Mouse (Mus musculus): ENCODE results near the gene Pla2g12b.

Gene Pla2g12b

DNA sequence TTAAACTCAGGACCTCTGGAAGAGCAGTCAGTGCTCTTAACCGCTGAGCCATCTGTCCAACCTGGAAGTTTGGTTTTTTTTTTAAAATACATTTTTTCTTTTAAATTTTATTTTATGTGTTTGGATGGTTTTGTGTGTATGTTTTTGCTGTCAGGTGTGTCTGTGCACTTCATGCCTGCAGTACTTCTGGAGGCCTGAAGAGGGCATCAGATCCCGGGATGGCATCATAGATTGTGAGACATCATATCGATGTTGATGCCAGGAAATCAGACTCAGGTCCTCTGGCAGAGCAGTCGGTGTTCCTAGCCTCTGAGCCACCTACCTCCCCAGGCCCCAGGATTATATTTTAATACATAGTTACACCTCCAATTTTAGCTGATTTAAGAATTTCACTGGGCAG is 10.3 kb downstream of the Pla2g12b start:
- no peak for DNase-seq (ENCODE audit: low spot score)

DNA sequence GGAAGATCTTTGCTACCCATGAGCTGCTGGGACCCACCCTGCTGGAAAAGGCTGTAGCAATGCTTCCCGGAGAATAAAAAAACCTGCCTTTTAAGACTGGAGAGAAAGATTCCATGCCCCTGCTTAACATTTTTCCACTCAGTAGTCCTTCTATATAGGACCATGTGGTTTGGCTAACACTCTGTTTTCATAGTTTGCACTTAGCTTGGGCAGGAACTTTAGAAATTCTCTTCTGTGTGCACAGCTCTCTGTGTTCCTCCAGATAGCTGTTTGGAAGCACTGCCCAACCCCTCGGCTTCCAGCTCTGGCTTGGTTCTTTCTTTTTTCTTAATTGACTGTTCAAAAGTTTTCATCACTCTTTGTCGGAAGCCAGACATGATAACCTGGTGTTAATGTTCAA is 13.2 kb downstream of the Pla2g12b start:
- no peak for DNase-seq (ENCODE audit: low spot score)

DNA sequence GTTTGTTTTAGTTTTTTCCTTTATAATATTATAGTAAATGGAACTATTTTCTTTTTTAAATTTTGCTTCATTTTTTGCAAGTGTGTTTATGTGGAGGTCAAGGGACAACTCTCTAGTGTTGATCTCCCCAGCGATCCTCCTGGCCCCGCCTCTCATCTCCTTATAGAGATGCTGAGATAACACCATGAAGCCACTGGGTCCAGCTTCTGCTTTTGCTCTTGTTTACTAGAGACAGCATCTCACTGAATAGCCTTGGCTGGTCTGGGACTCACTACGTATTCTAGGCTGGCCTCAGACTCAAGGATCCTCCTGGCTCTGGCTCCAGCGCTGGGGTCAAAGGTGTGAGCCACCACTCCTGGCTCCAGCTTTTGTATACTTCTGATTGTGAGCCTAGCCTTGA is 16.1 kb downstream of the Pla2g12b start:
- no peak for DNase-seq (ENCODE audit: low spot score)

DNA sequence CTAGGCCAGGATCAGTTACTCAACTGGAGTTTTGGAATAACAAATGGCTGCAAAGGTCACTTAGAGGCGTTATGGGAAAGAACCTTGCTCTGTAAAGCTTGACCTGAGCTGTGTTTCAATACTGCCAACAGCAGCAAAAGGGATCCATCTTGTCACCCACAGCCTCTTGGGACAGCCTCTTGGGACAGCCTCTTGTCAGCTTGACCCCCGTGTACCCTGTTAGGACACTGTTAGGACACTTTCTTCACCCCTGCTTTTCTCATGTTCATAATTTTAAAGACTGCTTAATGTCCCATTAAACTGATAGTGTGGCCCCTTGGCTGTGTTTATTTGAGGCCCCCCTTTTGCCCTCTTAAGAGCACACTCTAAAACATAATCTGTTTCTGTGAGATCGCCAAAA is 21.0 kb downstream of the Pla2g12b start:
- no peak for DNase-seq (ENCODE audit: low spot score)

DNA sequence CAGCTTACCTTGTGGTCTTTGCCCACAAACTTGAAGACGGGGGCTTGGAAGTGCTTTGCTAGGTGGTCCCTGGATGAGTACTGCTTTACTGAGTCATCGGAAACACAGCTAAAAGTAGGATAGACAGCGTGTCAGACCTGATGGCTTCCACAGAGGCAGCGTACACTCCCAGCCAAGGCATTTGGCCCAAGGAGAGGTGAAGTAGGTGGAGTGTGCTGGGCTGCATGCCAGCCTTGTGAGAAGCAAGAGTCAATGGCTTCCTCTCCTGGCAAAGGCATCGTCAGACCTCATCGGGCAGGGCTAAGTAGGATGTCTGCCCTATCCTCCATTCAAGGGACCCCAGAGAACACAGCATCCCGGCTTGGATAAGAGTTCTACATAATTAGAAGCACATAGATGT is 21.9 kb downstream of the Pla2g12b start:
- DNase-seq (ENCODE audit: low spot score), result no peak

DNA sequence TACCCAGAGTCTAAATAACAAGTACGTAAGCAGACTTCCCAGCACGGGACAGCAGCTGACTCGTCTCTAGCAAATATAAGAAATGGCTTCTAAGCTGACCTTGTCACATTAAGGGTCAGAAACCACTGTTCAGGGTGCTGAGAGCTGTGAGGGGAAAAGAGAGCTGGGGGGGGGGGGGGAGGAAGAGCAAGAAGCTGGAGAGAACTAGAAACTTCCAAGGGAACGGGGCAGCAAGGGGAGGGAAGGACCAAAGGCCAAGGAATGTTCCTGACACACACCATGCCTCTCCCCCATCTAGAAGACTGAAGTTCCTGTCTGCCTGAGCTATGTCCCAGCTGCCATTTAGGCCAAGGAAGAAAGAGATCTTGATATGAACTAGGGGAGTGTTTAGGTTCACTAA is 22.9 kb downstream of the Pla2g12b start:
- no peak for DNase-seq (ENCODE audit: low spot score)

DNA sequence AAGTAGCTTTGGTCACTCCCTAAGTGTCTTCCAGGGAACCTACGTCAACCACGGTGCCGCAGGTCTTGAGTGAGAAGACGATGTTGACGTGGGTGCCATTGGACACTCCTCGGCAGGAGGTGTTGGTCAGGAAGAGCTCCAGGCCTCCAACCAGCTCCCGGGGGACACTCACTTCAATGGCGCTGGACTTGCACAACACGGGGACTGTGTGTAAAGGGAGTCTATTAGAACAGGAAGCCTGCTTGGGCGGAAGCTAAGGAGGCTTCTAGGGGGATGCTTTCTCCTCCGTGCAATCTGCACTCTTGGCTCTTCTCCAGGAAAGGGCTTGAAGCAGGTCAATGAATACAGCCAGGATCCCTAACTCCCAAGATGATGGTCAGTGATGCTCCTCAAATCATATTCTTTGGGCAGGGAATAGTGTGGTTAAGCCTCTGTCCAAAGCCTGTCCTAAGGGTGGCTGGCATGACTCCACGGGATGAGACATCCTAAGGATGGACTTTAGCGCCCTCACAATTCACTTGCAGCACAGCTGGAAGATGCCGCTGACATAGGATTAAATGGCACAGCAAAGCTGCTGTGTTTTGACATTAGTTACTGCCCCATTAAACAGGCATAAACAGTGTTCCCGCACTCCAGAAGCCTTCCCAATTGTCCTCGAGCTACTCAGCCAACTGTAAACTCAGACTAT is 26.1 kb downstream of the Pla2g12b start:
- DNase-seq (ENCODE audit: low spot score), result no peak

DNA sequence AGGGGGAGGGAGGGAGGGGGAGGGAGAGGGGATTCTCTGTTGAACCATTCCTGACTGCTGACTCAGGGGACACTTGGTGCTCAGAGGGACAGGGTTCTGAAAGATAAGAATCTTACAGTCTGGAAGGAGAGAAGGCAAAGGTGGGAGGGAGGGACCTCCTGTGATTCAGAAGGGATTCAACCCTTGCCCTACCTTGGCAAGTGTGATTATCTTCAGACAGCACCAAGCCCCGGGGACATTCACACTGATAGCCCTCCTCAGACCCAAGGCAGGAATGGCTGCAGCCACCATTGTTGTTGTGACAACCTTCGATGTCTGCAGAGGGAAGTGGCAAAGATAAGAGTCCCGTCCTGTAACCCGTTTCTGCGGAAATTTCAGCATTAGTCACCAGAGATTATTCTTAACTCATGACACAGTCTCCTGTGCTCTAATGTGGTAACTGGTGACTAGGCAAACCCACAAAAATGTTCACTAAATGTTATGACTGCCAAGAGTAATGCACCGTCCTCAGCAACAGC is 27.3 kb downstream of the Pla2g12b start:
- DNase-seq (ENCODE audit: low spot score), result no peak

DNA sequence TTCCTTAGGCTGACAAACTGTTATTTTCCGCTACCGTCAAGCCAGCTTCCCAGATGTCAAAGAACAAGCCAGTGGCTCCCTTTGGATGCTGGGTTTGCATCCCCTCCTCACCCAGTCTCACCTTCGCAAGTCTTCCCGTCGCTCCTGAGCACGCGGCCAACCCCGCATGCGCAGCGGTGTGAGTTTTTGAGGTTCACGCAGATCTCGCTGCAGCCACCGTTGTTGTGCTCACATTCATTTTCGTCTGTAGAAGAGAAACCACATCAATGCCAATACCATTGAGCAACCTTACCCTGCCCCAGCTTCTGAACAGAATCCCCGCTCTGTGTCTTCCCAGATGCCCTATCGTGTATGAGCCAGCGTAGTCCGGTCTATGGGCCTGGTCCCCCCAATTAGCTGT is 32.3 kb downstream of the Pla2g12b start:
- no peak for DNase-seq (ENCODE audit: low spot score)

DNA sequence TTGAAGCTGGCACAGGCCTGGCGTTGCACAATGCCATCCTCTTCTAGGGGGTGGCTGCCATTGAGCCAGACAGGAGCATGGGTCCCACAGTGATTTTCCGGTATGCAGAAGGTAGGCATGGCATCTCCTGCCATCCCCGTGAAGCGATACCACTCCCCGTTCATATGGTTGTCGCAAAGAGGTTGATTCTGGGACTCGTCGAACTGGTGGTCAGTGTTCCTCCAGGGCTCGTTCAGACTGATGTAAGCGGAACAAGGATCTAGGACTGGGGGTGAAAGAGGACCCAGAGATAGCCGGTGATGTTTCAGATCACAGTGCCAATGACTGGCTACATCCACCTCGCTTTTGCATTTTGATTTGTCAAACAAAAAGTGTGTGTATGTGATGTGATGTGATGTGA is 35.2 kb downstream of the Pla2g12b start:
- DNase-seq (ENCODE audit: low spot score), result no peak

DNA sequence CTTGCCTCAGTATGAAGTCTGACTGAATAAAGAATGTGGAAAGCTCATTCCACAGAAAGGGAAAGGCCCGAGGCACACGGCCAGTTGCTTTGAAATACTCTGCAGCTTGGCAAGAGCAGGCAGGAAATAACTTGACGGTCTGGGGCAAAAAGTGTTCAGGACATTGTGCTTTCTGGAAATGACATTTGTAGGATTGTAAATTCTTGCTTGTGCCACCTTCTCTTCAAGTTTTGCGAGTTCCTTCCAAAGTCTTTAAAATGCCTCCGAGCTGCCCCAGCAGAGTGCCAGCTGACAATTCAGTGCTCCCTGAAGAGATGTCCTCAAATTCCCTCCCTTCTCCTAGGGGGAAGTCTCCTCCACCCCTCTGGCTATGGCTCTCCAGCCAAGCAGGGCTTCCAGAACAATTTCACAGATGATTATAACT is 36.1 kb downstream of the Pla2g12b start:
- DNase-seq (ENCODE audit: low spot score), result no peak

DNA sequence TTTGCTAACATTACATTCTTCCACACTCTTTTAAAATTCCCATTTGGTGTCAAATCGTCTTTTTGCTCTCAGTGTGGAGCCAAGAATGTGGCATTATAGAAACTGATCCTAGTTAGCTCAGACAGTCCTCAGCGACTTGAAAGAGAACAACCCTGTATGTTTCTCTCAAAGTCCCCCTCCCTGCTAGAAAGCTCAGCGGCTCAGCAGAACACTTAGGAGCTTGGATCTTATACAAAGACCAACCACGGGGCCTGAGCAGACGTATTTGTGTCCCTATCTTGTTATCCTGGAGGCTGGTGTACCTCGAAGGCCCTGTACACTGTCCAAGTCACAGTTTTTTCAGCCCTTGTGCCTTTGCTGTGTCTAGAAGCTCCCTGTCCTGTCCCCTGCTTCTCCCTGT is 36.7 kb downstream of the Pla2g12b start:
- DNase-seq (ENCODE audit: low spot score), result no peak

DNA sequence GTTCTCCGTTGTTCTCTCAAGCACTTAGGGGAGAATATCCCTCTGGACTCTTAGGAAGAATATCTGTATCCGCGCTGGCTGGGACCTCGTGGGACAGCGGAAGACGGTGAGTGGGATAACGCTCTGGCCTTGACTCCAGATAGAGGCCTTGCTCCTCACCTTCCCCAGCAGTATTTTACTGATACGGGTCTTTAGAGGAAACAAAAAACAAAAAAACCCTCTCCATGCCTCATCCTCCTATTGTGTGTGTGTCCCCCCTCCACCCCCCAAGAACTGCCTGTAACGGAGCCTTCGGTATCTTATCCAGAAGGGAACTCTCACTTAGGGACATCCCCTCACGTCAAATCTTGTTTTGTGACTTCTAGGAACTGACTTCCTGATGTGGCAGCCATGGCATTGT is 38.3 kb downstream of the Pla2g12b start, which contains the start of gene Oit3:
Oit3 (minus strand) TSS at position 44 of the 400 bp plus-strand sequence.
- no peak for DNase-seq (ENCODE audit: low spot score)

DNA sequence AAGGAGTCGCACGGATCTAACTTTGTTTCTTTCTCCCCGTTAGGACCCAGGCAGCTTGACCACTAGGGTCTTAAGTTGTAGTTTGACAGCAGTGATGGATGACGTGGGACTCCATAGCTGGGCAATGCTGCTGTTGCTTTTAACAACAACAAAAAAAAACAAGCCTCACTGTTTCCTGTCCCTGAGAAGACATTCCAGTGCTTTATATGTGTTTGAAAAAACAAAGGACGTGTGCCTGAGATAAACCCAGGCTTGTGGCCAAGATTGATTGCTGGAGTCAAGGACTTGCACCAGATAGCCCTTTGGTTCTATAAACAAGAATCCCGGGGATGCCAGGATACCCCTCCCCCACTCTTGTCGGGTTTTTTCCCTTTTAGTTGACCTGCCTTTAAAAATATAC is 39.8 kb downstream of the Pla2g12b start:
- peak; percentile 72 for DNase-seq (ENCODE audit: low spot score)

DNA sequence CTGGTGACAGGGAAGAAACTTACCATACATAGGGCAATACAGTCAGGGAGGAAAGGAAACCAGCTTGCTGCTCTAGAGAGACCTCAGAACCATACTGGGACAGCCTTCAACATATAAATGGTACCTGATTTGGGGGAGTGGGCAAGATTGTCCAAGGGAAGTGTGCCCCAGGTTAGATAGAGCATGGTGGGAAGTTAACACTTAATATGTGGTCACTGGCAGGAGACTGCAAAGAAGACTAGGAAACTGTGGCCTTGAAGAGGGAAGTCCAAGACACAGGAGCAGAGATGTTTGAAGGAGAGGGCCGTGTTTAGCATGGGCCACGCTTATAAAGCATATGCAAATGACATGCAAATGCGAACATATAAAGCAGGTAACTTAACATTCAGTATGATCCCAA is 40.6 kb downstream of the Pla2g12b start:
- no peak for DNase-seq (ENCODE audit: low spot score)

DNA sequence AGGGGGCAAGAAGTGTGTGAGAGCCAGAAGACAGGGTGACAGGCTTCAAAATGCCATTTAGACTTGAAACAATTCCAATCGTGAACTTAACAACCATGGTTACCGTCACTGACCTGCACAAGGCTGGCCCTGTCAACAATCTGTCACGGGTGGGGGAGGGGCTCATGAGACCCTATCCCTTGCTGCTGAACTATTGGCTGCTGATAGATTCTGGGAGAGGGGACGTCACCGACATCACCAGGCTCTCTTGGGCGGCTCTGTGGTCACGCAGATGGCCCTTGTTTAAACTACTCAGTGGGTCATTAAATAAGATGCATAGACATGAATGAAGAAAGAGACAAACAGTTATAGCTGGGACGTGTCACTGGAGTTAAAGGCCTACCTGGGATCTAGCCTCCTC is 41.2 kb downstream of the Pla2g12b start:
- DNase-seq (ENCODE audit: low spot score), result no peak

DNA sequence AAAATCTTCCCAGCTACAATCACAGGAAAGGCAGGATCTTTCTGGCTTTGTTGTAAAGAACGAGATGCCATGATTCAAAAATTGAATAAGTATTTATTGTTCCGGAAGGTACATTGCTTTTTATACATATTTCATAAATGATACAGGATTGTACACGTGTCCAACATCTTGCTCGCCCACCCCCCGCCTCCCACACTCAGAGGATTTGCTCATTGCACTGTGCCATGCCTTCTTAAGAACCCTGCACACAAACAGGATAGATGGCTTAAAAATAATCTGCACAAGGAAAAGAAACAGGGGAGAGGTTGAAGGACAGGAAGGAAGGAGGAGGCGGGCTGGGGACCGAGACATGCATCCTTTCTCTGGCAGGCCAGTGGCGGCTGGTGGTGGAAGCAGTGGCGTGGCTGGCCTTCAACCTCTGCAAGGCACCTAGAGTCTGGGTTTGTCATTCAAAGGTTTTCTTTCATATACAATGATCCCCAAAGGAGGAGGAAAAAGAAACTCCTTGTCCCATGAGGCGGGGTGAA is 43.5 kb downstream of the Pla2g12b start:
- no peak for DNase-seq (ENCODE audit: low spot score)

DNA sequence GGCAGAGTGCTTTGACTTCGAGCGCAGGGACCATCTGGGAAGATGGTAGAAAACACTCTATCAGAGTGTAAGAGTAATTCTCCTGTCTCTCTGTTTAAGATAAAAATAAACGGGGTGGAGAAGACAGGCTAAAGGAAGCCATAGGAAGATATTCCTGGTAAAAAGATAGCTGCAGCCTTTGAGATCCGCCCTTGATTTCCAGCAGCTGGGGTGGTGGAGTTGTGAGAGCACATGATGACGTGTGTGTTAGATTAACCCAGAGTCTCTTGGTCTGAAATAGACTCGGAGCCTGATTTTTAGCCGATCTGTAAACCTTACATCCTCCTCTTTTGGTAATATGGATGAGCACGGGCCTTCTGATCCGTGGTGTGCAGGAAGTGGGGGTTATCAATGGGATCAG is 44.1 kb downstream of the Pla2g12b start:
- no peak for DNase-seq (ENCODE audit: low spot score)

DNA sequence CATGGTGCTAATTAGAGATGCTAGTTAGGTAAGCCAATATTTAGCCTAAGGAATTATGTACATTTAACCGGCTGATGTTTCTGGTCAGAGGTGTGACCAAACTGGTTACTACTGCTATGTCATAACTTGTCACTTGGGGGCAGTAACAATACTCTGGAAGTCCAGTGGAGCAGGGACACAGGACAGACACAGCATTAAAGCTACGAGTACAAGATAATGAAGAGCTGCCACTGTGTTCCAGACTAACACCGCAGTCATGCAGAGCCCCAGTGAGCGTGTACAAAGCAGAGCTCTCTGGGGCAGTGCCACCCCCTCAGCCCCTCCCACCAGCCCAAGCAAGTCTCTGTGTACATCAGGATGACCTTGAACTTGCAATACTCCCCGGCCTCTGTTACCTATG is 48.4 kb downstream of the Pla2g12b start:
- DNase-seq (ENCODE audit: low spot score), result peak; percentile 78

DNA sequence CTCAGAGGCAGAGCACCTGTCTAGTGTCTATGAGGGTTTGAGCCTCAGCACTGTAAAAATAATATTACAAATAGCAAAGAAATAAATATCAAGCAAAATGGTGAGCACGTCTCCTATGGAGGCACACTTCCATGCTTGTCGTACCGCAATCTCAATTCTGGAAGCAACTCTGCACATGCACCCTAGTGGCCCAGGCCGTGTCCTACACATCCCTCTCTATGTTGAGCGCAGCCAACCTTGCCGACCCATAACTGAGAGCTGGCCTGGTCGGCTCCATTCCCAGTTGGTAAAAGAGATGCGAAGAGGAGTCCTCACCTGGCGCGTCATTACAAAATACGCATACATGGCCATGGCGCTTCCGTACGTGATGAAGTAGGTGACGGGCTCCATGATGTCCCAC is 51.2 kb downstream of the Pla2g12b start:
- no peak for DNase-seq (ENCODE audit: low spot score)

DNA sequence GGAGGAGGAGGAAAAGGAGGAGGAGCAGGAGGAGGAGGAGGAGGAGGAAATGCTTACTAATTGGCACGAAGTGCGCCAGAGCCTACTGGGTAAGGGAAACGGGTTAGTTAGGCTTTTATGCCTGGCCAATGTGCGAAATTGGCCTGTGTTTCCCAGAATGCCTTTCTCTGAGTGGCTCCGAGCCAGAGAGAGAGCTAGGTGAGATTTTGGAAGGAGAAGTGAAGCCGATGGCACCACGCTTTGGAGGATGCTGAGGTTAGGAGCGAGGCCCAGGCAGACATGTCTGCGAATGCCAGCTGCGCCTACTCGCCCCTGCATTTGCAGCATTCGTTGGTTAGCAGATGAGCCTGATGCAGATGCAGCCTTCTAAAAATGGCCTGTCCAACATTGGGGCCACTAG is 56.3 kb downstream of the Pla2g12b start:
- DNase-seq (ENCODE audit: low spot score), result no peak

DNA sequence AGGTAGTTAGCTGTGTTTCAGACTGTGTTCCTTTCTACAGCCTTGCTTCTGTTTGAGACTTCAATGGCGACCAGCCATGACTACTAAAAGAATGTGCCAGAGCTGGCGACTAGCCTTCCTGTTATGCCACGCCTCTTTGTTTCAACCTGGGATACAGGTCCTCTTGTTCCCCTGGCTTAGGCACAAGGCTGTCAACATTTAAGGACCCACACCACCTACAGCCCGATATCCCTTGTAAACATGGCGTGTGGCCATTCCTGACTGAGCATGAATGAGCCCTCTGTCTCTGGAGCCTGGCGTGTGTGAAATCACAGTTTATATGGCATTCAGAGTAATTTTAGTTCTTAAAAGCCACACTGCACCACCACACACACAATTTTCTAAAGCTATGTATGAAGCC is 58.8 kb downstream of the Pla2g12b start:
- no peak for DNase-seq (ENCODE audit: low spot score)

DNA sequence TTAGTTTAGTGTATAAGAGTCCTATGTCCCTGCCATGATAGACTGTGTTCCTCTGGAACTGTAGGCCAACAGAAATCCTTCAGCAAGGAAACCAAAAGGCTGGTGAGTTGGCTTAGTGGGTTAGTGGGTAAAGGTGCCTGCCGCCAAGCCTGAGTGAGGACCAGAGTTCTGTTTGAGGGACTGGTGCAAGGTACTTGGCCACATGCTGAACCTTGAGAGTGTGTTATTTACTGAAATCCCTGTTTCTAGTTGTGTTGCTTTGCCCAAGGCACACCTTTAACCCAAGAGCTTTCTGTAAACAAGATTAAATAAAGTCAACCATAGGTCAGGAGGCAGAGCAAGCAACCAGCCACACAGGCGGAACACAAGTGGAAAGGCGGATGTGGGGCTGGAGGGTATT is 62.1 kb downstream of the Pla2g12b start:
- DNase-seq (ENCODE audit: low spot score), result no peak

DNA sequence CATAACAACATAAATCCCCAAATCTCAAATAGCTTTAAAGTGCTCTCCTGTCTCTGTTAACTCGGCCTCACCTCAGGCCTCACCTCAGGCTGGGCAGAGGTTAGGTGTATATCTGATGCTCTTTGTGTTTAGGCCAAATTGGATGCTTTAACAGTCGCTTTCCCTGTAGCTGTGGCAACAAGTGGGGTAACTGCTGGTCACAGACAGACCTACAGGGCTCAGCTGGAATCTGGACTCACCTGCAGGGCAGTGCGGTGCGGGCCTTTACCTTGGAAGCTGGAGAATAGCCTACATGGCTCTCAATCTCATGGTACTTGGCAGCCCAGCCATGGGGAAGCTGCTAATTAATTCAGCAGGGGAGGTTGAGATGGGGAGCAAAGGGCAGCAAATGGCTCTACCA is 63.2 kb downstream of the Pla2g12b start:
- no peak for DNase-seq (ENCODE audit: low spot score)
